Mouse (Mus musculus) fat pad, adult 2 months (tissue): Measurements from ENCODE around the gene March6.

Experiments used
- DNase-seq: peaks from one replicate; pipeline ENCODE4 v3.0.0-alpha.2; 2011; ENCODE audit warnings: low read depth, low spot score; ENCODE audit errors: extremely low read depth

March6 gene

DNA sequence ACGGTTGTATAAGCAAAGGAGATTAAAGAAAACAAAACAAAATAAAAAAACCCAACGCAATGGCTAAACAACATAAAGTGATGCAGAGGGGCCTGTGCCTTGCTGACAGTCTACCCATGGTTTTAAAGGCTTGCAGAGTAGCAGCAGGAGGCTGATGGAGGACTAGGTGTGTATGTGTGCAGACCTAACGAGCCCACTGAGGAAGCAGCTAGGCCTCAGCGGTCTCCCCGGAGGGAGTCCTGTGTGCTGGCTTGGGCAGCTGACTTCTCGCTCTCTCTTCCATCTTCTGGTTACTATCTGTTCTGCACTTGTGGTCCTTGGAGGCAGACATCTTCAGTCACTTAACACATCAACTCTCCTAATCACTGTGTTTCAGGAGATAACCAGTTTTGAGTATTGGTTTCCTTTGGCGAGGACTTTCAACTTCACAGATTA lies 76.0 kb downstream of the March6 start:
- no peak for DNase-seq

DNA sequence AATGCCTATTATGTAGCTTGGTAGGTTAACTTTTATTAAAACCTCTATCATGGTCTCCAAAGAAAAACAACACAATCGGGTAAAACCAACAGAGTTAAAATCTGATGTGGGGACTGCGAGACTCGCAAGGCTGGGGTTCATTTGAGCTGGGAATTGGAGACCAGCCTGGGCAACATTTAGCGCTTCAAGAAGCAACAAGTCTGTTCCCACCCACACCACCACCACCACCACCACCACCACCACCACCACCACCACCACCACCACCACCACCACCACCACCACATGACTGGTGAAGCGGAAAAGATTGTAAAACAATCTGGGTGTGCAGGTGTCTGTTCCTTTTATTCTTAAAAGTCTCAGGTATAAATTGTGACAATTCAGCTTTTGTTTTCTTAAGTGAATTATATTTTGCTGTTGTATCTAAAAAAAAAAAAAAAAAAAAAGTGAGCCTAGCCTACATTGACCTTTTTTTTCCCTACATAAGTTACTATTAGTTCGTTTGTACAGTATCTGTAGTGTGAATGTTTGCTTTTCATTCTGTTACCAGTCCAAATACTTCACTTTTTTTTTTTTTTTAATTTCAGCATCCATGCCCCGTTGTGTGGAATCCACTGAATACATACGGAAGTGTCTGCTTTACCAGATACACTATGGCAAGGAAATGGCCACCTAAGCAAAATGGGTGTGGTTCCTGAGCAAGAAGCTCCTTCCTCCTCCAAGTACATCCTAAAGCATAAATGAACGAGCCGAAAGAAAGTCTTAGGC lies 76.6 kb downstream of the March6 start:
- no peak for DNase-seq

DNA sequence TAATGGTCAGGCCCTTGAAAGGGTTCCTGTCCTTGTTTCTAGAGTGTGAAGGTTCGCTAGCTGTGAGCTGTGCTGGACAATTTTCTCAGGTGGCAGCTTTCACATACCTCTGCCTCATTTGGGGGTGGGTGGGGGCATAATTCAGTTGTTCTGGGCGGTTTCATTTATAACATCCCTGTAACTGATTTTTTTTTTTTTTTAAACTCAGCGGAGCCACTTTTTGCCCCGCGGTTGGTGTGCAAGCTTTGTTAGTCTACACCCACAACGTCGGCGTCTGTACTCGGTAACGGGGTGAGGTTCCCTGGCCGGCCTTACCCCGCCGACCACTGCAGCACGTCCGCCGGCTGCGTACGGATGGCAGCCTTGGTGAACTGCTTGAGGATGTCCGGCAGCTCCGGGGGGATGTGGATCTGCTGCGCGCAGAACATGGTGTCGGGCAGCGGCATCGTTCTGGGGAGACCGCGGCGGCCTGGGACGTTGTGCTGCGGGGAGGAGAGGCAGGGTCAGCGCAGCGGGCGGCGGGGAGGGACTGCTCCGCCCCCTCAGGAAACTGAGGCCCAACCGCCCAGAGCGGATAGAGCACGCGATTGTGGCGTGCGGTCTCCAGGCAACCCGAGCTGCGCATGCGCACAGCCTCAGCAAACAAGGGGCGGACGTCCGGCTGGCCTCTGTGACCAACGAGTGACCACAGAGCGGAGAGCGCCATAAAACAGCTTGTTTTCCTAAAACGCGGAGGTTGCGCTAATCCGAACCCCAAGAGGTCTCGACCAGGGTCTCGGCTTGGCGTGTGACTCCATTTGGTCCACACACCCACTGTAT lies 77.5 kb downstream of the March6 start, which contains the start of gene Ropn1l:
Gene Ropn1l (minus strand): TSS at position 640 of the 819 bp plus-strand sequence.
- no peak for DNase-seq

DNA sequence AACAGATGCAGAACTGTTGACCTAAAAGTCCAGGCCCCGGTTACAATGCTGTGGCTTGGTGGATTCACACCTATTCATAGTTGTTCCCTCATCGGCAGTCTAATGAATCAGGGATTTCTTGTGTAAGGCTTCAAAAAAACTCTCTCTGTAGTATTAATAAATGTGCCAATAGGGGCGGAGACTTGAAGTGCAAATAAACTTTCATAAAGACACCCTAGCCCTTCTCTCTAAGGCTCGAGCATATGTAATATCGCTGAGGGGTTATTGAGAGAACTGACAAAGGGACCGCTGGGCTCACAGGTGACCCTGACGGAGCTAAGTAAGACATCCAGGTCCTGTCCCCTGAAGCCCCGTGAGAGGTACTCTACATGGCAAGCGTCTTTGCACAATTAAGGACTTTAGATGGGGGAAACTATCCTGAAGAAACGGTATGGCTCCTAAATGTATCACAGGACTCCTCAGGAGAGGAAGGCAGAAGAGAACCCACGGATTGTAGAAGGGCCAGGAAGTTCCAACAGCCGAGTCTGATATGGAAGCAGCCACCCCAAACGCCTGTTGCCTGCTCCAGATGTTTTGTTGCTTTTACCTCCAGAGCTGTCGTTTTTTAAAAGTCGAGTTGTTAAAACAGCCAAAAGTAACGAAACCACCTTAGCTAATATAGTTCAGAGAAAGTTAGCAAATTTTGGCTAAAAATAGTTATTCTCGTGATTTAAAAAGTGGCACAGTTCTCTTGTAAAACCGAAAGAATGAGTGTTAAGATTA lies 78.3 kb downstream of the March6 start:
- DNase-seq = no peak

DNA sequence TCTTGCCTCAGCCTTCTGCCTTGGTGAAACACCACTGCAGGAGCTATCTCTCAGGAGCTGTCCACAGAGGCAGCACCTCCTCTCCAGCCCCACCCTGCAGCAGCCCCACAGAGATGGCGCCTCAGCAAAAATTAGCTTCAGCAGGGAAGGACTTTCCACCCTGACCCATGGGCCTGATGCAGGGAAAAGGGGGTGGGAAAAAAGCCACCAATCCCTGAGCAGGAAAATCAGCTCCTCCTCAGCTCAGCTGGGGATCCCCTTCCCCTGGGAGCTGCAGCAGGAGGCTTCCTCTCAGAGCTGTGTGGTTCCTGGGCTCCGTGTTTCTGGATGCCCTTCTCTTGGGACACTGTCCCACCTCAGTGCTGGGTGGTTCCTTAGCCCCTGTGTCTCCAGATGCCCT lies 81.1 kb downstream of the March6 start:
- DNase-seq = no peak

DNA sequence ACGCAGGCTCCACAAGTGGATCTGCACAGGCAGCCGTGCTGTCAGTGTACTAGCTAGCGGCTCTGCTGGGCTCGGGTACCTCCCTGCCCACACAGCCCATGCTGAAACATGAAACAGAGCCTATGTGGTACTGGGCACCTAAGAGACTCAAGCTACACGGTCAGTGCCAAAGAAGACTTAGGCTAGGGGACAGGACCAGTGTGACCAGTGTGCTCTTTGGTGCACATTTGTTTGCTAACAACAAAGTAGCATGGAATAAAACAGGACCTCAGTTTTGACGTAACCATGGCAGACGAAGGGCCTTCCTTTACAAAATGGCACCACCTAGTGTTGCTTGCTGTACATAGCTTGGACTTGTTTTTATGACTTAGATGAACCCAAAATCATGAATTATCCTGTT lies 83.7 kb downstream of the March6 start:
- no peak for DNase-seq

DNA sequence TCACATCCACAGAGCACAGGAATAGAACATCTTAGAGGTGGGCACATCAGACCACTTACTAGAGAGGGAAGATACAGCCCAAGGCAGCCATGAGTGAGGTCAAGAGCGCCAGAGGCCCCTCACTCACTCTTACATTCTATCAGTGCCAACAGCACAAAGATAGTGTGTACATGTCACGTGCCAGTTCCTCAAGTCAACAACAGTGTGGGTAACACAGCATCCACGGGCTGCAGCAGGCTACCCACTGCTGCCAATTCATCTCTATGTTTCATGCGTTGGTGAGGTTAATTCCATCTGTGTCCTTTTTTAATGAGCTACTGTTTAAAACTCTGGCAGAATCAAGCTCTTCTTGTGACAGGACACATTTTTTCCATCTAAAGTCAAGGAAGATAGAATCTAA lies 88.2 kb downstream of the March6 start:
- DNase-seq = no peak

DNA sequence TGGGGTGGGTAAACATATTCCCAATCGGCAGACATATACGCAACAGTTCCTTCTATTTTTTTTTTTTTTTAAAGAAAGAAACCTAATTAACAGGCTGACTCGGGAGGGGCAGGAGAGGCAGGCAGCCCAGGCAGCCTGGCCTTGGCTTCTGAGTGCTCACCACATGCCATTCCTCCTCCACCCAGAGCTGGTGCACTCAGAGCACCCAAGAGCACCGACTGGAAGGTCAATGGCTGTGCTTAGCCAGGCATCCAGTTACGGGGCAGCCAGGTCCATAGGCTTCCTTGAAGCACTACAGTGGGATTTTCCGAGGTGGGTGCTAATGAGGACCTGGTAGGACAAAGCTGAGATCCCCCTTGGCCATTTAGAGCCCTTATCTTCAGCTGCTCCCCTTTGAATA lies 88.9 kb downstream of the March6 start:
- no peak for DNase-seq

DNA sequence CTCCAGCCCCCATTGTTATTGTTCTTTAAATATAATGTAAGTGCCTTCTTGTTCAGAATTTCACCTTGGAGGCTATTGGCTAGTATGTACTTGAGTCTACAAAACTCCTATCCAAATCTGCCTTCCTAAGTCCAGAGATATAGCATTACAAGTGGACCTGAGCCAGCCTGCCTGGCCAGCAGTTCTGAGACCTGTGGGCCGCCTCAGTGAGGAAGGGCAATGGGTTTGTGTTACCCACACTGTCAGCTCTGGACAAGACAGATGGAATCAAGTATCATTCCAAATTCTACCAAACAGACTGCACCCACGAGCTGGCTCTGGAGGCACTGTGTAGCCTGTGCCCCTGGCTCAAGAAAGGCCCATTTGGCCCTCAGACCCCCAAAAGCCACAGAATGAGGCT lies 94.0 kb downstream of the March6 start:
- no peak for DNase-seq

DNA sequence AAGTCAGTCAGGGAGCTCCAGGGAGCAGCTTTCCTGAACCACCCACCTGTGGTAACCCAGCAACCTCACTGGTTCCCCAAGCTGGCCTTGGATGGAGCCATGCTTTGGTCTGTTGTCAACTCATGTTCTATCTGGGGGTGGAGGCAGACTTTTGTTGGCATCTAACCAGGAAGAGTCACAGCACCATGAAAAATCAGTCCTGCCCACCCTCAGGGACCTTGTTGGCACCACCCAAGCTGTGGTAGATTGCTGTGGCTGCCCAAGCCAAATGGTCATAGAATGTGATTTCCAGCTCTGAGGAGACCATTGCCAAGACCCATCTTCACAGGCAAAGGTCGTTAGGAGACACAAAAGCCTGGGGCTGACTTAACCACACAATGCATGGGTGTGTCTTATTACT lies 94.8 kb downstream of the March6 start:
- no peak for DNase-seq

DNA sequence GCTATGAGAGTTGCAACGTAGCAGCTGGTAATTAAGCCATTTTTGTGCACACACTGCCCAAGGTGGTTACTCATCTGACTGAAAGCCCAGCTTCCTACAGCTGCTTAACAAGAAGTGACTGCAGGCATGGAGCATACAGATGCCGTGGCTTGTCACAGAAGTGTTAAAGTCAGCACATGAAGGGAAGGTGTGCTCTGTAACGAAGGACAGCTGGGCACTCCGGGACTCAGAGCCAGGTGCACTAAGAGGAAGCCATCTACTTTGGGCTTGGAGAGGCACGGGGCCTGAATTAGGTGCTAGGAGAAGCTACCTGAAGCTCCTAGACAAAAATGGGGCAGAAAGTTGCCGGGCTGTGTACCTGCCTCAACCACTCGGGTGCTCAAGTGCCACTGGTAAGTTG lies 97.1 kb downstream of the March6 start:
- DNase-seq = no peak

DNA sequence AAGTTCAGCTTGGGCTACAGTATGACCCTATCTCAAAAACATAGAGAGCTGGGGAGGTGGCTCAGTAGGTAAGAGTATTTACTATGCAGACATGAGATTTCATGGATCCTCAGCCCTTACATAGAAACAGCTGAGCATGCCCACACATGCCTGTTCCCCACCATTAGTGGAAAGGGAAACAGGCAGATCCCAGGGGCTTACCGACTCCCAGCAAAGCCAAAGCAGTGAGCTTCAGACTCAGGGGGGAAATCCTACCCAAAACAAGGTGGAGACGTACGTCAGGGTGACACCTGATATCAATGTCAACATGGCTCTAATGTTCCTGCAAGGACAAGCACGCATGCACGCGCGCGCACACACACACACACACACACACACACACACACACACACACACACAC lies 99.0 kb downstream of the March6 start:
- DNase-seq = no peak

DNA sequence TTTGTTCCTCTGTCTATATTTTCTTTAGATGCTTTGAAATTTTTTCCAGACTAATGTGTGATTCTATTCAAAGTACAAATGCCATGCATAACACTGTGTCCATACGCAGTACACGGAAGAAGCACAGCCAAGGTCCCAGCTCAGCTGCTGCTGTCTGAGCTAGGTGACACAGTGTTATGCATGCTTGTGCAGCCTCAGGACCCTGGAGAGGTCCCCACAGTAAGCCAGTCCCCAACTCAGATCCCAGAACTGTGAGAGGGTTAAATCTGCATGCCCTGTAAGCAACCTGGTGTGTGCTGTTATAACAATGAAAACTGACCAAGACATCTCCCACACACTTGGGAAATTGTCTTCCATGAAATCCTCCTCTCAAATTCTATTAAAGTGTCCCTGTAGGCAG lies 100.8 kb downstream of the March6 start:
- DNase-seq = no peak

DNA sequence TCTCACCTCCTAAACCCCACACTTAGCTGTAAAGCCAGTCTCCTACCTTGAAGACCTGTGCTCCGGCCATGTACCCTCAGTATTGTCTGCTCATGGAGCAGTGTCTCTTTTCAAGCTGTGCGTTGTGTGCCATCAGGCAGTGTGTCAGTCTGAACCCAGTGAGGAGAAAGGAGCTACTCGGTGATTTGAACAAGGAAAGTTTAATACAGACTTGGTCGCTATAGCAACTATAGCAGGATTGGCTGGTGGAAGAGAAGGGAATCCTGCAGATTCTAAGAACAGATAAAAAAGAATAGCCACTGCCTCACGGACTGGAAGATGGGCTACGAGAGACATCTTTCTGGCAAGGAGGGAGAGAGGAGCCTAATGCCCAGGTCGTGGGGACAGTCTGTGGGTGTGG lies 101.4 kb downstream of the March6 start:
- no peak for DNase-seq

DNA sequence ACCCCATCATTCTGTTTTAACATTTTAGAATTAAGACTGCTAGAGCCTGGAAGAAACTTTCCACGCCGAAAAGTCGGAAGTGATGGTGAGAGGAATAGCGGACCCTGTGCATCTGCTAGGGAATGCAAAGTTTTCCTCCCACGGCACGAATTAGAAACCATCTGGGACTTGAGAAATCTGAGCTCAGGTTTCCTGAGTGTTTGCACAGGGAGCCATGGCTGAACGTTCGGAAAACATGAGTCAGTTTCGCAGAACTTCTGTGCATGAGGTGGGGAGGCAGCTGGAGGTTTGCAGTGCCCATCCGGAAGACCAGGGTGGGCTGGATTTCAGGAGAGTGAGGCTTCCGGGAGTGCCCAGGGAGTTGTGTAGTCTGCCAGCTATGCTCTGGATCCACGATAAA lies 102.3 kb downstream of the March6 start:
- no peak for DNase-seq

DNA sequence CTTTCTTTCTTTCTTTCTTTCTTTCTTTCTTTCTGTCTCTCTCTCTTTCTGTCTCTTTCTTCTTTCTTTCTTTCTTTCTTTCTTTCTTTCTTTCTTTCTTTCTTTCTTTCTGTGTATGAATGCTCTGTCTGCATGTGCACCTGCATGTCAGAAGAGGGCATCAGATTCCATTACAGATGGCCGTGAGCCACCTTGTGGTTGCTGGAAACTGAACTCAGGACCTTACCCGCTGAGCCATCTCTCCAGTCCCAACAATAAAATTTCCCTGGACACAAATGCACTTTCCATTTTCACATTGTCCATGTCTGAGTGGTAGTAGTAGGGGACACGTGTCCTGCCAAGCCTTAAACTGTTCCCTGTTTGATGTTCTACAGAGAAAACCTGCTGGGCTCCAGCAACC lies 103.5 kb downstream of the March6 start:
- no peak for DNase-seq

DNA sequence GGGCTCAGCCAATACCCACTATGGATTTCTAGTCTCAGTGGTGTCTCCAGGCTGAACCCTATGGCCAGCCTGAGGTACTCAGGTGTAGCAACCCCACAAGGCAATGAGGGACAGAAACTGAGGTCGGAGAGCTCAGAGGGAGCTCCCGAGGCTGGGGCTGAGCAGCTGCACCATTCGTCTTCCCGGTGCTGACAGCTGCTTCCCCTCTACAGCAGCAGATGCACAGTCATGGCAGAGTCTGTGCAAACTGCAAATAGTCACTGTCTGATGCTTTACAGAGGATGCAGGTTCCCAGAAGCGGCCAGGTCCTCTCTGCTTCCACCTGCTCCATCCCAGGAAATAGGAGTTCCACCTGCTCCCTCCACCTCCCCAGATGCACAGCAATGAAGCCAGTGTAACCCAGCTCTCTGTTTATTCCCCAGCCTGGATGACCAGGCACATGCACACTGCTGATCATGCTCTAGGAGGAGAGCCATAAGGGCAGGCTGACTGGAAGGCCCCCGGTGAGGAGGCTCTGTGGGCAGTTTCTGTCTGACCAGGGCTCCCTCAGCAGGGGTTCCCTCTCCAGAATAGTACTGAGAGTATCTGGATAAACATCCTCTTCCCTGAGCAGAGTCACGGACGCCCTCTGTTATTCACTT lies 104.7 kb downstream of the March6 start:
- no peak for DNase-seq

DNA sequence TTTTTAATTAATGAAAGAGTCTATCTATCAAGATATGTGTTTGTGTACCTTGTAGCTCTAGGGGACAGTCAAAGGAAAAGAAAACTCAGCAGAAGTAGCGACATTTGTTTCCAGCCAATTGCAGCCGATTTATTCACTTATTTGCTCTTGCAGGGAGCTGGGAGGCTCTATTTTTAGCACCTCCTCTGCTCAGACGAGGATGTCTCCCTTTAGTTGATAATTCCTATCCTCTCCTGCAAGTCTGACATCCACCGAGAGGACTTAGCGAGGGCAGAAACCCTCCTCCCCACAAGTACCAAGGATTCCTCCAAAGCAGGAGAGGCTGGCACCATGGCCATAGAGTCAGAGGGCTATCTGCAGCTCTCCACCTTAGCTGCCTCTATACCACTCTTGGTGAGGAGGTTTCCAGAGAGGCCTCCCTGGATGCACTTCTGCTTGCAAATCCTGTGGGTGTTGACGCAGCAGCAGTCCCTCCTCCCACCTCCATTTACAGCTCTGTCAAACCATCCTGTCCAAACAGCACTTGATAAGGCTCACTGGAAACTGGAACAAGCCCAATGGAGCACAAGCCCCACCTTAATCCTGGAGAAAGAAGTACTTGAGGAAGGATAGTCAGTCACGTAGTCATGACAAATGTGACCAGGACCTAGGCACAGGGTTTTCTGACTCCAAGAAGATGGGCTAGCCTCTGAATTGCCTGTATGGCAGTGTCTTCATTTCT lies 108.0 kb downstream of the March6 start:
- no peak for DNase-seq

DNA sequence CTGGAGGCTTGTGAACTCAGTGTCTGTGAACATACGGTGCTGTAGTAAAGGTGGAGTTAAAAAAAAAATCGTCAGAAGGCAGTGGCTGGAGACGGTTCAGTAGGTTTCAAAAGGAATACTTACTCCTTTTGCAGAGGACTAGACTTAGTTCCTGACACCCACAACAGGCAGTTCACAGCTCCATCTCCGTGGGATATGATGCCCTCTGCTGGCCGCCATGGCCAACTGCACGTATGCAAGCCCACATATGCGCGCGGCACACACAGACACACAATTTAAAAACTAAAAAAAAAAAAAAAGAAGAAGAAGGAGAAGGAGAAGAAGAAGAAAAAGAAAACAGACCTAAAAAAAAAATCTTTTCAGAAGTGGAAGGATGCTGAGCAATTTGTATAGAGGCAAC lies 111.8 kb downstream of the March6 start:
- DNase-seq = no peak

DNA sequence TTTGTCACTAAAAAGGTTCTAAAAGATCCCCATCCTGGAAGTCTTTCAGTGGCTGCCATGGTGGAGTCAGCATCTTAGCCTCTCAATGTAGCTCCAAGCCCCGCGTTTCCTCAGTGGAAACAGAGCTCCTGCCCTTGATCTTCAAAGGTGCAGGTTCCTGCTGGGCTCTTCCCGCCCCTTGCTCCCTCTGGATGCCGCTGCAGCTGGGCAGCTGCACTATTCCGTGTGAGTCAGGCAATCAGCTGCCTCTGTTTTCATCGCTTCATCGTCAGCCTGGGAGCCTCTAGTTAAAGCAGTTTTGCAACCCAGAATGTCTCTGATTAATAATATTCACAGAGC lies 112.2 kb downstream of the March6 start:
- no peak for DNase-seq
